Mouse (Mus musculus): ENCODE measurements around the gene Oas1e. TPM values are rescaled to one million over a fixed set of nuclear protein-coding genes. Genes with fewer than 3 reads are reported as not detected.

The Oas1e gene
- polyA plus RNA-seq, 1 experiment, result not detected

- H3K27ac ChIP-seq (ENCODE audit: control insufficient read depth, insufficient read depth, low read depth, low read length), result no peak within 1 kb of the TSS
- H3K4me3 ChIP-seq (ENCODE audit: control insufficient read depth, low read depth, low read length), result no peak within 1 kb of the TSS
- no peaks in the 10 kb centered on the region for H3K27me3 ChIP-seq (ENCODE audit: control insufficient read depth, insufficient read depth, low read length)
- H3K4me1 ChIP-seq (ENCODE audit: control insufficient read depth, insufficient read depth, low read length), result no peaks in the 10 kb centered on the region
- no peaks in the 10 kb centered on the region for H3K36me3 ChIP-seq (ENCODE audit: control insufficient read depth, insufficient read depth, low read length)
- no peak for TF ChIP-seq CTCF (IDR thresholded peaks at IDR 0.05; ENCODE audit: control insufficient read depth, insufficient read depth, insufficient replicate concordance, low read depth, low read length)
- no peak for TF ChIP-seq POLR2A (IDR thresholded peaks at IDR 0.05; ENCODE audit: control insufficient read depth, low read depth, low read length)
Observed at GRCm38 (mm10) chr5:120749688-120750087, 45.6 kb downstream of the Oas1e start, which contains the start of gene Oas2. Gene Oas2, minus strand, starts transcription at chr5:120749853.

- no peaks in the 10 kb centered on the region for H3K27me3 ChIP-seq (ENCODE audit: control insufficient read depth, insufficient read depth, low read length)
- no peaks in the 10 kb centered on the region for H3K36me3 ChIP-seq (ENCODE audit: control insufficient read depth, insufficient read depth, low read length)
- TF ChIP-seq CTCF (IDR thresholded peaks at IDR 0.05; ENCODE audit: control insufficient read depth, insufficient read depth, insufficient replicate concordance, low read depth, low read length), result peak; percentile 19; the same call in 1 of the 2 replicates
- TF ChIP-seq POLR2A (IDR thresholded peaks at IDR 0.05; ENCODE audit: control insufficient read depth, low read depth, low read length), result no peak
- H3K27ac ChIP-seq (ENCODE audit: control insufficient read depth, insufficient read depth, low read depth, low read length), result no peak overlapping the region
- H3K4me3 ChIP-seq (ENCODE audit: control insufficient read depth, low read depth, low read length), result no peak overlapping the region
- H3K4me1 ChIP-seq (ENCODE audit: control insufficient read depth, insufficient read depth, low read length), result no peaks in the 10 kb centered on the region
Observed at GRCm38 (mm10) chr5:120746451-120746850, 48.9 kb downstream of the Oas1e start.

- H3K4me1 ChIP-seq (ENCODE audit: control insufficient read depth, insufficient read depth, low read length), result no peaks in the 10 kb centered on the region
- TF ChIP-seq POLR2A (IDR thresholded peaks at IDR 0.05; ENCODE audit: control insufficient read depth, low read depth, low read length) (no peak), CTCF (IDR thresholded peaks at IDR 0.05; ENCODE audit: control insufficient read depth, insufficient read depth, insufficient replicate concordance, low read depth, low read length) (peak; percentile 33; the same call in 1 of the 2 replicates)
- H3K27ac ChIP-seq (ENCODE audit: control insufficient read depth, insufficient read depth, low read depth, low read length), result no peak overlapping the region
- H3K36me3 ChIP-seq (ENCODE audit: control insufficient read depth, insufficient read depth, low read length), result no peaks in the 10 kb centered on the region
- H3K27me3 ChIP-seq (ENCODE audit: control insufficient read depth, insufficient read depth, low read length), result no peaks in the 10 kb centered on the region
- no peak overlapping the region for H3K4me3 ChIP-seq (ENCODE audit: control insufficient read depth, low read depth, low read length)
Observed at GRCm38 (mm10) chr5:120742125-120742524, 53.2 kb downstream of the Oas1e start.

Other genes starting within 250 kb of the Oas1e start
- gene Tpcn1, start 206.9 kb downstream of the Oas1e start, polyA plus RNA-seq (2012; rRNA removed), result 18.7 and 20.7 TPM in 2 replicates
- gene Iqcd, start 206.5 kb downstream of the Oas1e start, polyA plus RNA-seq (2012; rRNA removed), result 77.3 and 85.9 TPM in 2 replicates
- gene Rita1, start 182.9 kb downstream of the Oas1e start, polyA plus RNA-seq (2012; rRNA removed), result 9.0 and 13.2 TPM in 2 replicates
- gene Ddx54, start 182.8 kb downstream of the Oas1e start, polyA plus RNA-seq (2012; rRNA removed), result 14.9 and 16.6 TPM in 2 replicates
- 6.4 and 7.8 TPM in 2 replicates for gene Cfap73, start 161.3 kb downstream of the Oas1e start, polyA plus RNA-seq (2012; rRNA removed)
- gene Rasal1, start 146.7 kb downstream of the Oas1e start, polyA plus RNA-seq (2012; rRNA removed), result 20.0 and 20.9 TPM in 2 replicates
- 38.6 and 46.0 TPM in 2 replicates for gene Dtx1, start 83.6 kb downstream of the Oas1e start, polyA plus RNA-seq (2012; rRNA removed)
- gene Oas2, start 45.7 kb downstream of the Oas1e start, polyA plus RNA-seq (2012; rRNA removed), result 0.23 and 0.36 TPM in 2 replicates
- 0.05 and 0.07 TPM in 2 replicates for gene Oas3, start 17.9 kb downstream of the Oas1e start, polyA plus RNA-seq (2012; rRNA removed)
- 0.09 and 0.32 TPM in 2 replicates for gene Oas1c, start 17.0 kb upstream of the Oas1e start, polyA plus RNA-seq (2012; rRNA removed)
- gene Oas1f, start 51.8 kb upstream of the Oas1e start, polyA plus RNA-seq (2012; rRNA removed), result not detected in 2 replicates
- 0.06 TPM in 1 of 2 replicates, not detected in the other for gene Oas1h, start 65.9 kb upstream of the Oas1e start, polyA plus RNA-seq (2012; rRNA removed)
- 0.24 TPM in 1 of 2 replicates, not detected in the other for gene Oas1g, start 92.1 kb upstream of the Oas1e start, polyA plus RNA-seq (2012; rRNA removed)
- 0.27 and 0.42 TPM in 2 replicates for gene Oas1a, start 112.0 kb upstream of the Oas1e start, polyA plus RNA-seq (2012; rRNA removed)
- gene Oas1d, start 119.0 kb upstream of the Oas1e start, polyA plus RNA-seq (2012; rRNA removed), result not detected in 2 replicates
- gene Rph3a, start 214.6 kb upstream of the Oas1e start, polyA plus RNA-seq (2012; rRNA removed), result 1.3 and 1.8 TPM in 2 replicates